Mouse (Mus musculus): ENCODE data around the gene Acad8. TPM values are rescaled to one million over a fixed set of nuclear protein-coding genes. Genes with fewer than 3 reads are reported as not detected.
A peak's percentile ranks its signal among the peaks of the same experiment; 100 is the strongest.

Gene Acad8
- 10 to 100 TPM; 32.5 to 35.1 TPM for total RNA-seq (2021)
- long read RNA-seq, experiment 1, transcript Acad8-201 (11 exons, 2,859 nt): major isoform, 44 of 85 reads
- long read RNA-seq, experiment 1, partial matches to known transcripts: 3 of 85 reads
- long read RNA-seq, experiment 1, other reads (novel, unspliced or antisense): 35 of 85 reads
- long read RNA-seq, experiment 2, transcript Acad8-207 (2 exons, 785 nt): minor isoform, 10 of 96 reads
- long read RNA-seq, experiment 2, transcript Acad8-201 (11 exons, 2,859 nt): major isoform, 69 of 96 reads
- long read RNA-seq, experiment 2, partial matches to known transcripts: 0 of 96 reads
- long read RNA-seq, experiment 2, other reads (novel, unspliced or antisense): 17 of 96 reads

DNA sequence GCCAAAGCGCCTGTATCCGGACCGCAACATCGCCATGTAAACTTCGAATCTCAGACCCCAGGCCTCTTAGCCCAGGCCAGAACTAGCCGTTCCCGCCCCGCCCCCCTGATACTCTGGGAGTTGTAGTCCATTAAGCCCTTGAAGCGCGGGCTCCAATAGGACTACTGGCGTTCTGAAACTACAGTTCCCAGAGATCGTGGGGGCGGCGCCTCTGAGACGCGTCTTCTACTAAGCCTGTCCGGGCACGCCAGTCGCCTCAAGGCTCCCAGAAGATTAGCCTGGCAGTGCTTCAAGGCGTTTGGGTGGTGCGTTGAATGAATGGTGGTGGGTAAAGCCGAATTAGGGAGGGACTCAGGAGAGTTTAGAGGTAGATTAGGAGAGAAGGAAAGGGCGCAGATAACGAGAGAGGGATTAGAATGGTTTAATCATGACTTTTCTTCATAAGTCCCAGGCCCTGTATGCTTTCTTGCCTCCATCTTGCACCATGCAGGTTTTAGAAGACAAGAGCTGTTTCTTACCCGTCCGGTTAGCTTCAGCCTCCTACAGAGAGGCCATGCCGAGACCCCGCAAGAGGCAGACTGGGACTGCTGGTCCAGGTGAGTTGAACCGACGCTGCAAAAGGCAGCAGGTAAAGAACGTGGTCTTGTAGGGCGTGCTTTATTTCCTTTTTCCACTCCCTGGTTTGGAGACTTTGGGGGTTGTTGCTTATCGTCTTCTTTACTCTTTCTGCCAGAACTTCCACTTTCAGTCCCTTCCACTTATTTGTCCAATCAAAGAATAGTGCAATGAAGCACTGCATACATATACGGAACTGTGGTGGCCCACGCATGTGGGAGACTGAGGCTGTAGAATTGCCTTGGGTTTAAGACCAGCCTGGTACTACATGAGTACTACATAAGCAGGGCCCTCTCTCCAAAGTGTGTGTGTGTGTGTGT lies at the start of gene Acad8, which contains the start of gene Thyn1:
Gene Acad8, minus strand, starts transcription at position 106 of the 935 bp plus-strand sequence.
Gene Thyn1, plus strand, starts transcription at position 250 of the 935 bp plus-strand sequence.
- intact Hi-C loops (cut with DNase I): no loop called here
- DNase-seq: peak; percentile 87 to 93

DNA sequence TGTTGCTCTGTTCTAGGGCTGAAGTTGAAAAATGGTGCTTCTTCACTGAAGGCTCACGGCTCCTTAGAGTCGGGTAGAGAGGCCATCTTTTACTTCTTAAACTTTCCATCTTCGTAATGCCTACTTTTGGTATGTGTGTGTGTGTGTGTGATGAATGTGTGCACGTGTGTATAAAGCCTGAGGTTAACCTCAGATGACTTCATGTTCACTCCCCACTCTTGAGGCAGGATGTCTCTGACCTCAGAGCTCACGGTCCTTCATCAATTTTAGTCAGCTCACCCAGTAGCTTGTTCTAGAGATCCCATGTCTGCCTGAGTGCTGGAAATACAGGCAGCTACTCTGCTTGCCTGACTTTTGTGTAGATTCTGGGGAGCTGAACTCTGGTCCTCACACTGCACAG lies 44.5 kb upstream of the Acad8 start:
- intact Hi-C loops (cut with DNase I): no loop called here
- no peak for DNase-seq

DNA sequence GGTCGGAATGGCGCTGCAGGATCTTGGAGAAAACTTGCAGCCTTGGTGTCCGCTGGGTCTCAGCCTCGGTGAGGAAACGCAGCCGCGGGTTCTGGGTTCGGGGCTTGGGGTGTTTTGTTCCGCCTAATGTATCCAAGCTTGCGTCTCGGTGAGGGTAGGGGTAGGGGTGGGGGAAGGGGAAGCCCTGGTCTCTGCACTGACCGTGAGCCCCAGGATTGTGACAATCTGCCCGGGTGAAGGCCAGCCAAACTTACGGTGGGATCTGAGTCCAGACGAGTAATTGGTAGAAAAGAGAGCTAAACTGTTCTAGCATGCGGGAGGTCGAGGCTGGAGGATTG lies 31.4 kb upstream of the Acad8 start:
- DNase-seq: no peak
- intact Hi-C loops (cut with DNase I): no loop called here

DNA sequence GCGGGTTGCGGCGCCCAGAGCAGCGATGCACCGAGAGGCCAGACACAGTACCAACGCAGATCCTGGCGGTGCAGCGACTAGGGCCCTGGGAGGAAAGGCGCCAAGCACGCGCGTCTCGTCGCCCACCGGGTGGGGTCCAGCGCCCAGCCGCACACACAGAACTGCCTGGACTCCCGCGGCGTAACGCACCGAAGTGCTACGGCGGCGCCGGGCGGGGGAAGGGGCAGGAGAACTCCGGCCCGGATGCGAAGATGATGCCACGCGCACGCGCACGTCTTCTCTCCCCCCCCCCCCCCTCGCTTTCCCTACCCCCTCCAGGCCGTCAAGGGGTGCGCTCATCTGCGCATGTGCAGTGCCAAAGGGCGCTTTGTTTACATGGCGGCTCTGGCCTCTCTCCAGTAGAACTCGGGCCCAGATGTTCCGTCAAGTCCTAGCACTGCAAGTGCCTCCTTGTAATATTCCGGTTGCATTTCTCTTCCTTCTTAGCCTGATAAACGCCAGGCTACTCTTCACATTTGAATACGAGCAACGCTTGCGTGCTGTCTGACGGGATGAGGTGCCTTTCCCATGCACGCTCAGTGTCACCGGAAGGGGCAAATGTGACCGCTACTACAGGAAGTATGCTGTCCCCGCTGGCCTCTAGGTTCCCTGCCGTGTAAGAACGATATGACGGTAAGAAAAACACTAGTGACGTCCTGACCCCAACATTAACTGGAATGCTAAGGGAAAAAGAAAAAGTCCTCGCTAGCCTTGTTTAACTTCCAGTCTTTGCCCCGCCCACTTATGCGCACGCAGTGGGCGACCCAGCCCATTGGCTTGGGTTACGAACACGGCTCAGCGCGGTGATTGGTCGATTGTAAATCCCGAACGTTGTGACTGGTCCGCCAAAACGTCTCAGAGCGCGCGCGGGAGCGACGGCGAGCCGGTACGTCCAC lies 30.7 kb upstream of the Acad8 start, which contains the start of the genes Vps26b and Ncapd3:
Gene Vps26b, minus strand, starts transcription at position 238 of the 935 bp plus-strand sequence.
Gene Ncapd3, plus strand, starts transcription at position 348 of the 935 bp plus-strand sequence.
- DNase-seq: peak; percentile 93 to 94
- intact Hi-C loops (cut with DNase I): no loop called here

DNA sequence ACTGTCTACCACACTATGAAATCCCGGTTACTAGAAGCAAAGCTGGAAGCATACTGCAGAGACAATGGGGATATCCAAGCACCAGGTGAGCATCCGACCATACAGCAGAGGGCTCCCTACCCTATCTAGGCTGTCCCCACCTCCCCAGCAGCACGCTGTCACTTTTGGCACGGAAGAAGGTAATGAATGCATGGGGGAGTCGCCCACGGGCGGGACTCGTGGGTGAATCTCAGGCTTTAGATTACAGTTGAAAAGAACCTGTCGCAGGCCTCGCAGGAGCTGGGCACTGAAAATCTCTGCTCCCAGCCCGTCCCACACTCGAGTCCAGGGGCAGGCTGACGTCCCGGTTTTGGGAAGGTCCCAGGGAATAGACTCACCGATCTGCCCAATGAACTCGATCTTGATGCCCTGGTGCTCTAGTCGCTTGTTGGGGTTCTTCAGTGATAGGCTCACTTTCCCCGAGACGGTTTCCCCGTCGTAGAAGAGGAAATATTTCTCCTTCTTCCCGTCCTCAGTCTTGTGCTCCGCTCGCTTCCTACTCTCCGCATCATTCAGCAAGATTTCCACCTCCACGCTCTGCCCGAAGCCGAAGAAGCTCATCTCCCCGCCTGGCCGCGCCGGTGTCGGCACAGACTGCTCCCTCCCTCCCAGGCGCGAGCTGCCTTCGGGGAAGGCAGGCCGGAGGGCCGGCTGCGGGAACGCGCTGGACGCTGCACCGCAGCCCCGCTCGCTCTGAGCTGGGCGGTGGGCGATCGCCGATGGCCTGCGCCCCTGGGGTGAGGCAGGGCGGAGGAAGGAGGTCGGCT lies 29.9 kb upstream of the Acad8 start:
- intact Hi-C loops (cut with DNase I): no loop called here
- peak; percentile 10 to 16 for DNase-seq

DNA sequence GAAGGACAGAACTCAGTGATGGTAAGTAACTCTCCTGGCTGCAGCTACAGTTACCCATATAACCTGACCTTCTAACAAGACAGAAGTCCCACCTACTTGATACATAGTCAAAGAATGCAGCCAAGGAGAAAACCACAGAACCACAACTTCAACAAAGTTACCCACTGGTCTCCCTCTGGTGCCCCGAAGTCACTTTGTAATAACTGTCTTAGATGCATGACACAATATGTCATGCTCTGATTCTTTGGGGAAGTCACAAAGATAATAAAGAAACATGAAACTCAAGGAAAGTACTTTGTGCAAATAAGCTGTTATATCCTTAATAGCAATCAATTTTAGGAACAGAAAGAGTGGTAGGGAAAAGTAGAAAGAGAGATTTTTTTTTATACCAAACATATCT lies 27.3 kb upstream of the Acad8 start:
- DNase-seq: no peak
- intact Hi-C loops (cut with DNase I): no loop called here

DNA sequence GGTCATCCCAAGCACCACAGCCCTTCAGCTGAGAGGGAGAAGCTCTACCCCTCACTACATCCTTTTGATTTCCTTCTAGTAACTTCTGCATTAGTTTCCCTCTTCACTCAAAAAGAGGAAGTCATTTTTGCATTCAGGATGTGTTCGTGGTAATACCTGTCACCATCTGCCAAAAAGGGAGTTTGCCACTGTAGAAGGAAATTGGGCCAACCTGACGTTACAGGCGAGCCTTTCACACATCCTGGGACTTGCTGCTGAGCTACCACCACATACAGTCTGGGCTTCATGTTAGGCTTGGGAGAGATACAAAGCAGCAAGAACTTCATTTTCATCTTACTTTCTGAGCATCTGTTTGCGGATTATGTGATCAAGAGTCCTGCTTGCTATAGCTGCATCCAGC lies 24.3 kb upstream of the Acad8 start:
- no peak for DNase-seq
- intact Hi-C loops (cut with DNase I): no loop called here

DNA sequence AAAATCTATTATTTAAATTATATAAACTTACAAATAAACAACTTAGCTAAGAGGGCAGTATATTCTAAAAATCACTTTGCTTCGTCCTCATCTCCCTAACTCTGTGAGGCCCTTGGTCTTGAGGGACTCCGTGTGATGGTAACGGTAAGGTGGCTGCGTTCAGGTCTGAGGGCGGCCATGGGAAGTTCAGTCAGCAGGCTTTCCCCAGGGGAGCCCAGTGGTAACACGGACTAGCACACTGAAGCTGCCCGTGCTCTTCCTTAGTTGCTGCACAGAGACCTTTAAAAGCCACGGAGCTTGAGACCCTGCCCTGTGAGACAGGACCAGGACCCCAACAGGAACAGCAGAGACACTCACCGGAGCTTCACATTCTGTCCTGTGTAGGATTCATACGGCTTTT lies 19.6 kb upstream of the Acad8 start:
- intact Hi-C loops (cut with DNase I): no loop called here
- DNase-seq: no peak

DNA sequence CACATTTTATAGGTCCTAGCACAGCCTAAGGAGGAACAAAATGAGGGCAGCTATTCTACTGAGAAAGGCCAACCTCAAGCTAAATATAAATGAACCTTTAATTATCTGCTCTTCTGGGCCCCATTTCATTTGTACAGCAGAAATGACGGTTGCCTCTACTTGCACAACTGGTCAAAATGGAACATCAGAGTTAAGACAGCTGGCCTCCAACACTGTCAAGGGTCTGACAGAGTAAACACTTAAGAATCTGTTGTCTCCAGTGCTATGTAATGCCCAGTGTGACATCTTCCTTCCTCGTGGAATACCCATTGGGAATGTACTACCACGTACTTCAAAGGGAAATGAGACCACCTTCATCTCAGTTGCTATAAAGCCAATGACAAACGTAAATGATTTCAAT lies 12.2 kb upstream of the Acad8 start:
- DNase-seq: no peak

DNA sequence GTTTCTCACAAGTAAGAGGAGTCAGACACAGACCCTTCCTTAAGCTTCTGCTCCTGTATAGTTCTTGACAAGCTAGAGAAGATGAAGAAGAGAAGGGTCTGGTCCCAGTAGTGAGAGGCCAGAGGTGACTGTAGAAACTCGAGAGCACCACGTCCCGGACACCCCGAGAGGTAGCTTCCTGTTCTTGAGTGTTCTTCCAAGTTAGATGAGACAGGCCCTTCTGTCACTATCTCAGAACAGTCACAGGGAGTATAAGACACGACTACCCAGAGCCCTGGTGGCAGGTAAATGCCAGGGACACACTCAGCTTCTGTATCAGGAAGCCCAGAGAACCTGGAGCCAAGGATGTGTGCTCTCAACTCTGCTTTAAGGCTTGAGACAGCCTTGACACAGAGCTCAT lies 9.9 kb upstream of the Acad8 start:
- intact Hi-C loops (cut with DNase I): no loop called here
- no peak for DNase-seq

More for the DNA sequence above, 12.2 kb upstream of the Acad8 start:
- intact Hi-C loops (cut with DNase I): no loop called here

DNA sequence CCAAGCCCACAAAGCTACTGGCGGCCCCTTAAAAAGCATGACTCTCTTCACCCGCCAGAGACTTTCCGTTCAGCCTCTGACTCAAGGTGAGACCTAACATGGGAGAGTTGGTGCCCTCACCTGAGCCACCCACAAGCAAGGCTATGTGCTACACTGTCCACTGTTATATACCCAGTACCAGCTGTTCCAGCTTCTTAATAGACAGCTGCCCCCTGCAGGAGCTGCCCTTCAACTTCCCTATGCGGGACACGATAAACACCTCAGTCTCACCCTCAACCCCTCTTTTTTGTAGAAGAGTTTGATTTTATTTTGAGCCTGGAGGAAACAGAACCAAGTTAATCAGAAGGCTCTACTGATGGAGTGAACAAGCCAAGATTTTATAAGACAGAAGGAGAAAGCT lies 7.5 kb upstream of the Acad8 start:
- intact Hi-C loops (cut with DNase I): no loop called here
- DNase-seq: no peak

DNA sequence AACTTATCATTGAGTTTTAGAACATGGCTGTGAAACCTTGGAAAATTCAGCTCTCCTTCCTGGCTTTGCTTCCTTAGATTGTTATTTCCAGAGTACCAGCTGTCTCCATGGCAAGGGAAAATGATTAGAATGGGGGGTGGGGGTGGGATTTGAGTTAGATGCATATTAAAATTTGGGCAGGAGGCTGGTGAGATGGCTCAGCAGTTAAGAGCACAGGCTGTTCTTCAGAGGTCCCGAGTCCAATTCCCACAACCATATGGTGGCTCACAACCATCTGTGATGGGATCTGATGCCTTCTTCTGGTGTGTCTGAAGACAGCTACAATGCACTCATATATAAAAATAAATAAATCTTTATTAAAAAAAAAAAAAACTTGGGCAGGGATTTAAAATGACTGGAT lies 6.6 kb upstream of the Acad8 start:
- no peak for DNase-seq
- intact Hi-C loops (cut with DNase I): no loop called here

DNA sequence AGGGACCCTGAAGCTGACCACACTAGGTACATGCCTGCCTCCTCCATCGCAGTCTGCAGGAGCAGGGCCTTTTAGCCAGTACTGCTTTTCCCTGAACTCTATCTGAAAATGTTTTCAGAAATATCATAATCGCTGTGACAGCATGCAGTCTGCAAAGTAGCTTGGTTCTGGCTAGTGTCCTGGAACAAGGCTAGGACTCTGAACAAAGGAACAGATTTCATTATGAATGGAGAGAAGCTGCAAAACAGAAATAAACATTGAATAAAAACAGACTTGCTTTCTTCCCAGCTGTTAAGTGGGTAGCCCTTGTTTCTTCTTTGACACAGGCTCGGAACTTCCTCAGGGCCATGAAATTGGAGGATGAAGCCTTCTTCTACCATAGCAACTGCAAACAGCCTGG lies 5.9 kb upstream of the Acad8 start:
- intact Hi-C loops (cut with DNase I): no loop called here
- no peak for DNase-seq

DNA sequence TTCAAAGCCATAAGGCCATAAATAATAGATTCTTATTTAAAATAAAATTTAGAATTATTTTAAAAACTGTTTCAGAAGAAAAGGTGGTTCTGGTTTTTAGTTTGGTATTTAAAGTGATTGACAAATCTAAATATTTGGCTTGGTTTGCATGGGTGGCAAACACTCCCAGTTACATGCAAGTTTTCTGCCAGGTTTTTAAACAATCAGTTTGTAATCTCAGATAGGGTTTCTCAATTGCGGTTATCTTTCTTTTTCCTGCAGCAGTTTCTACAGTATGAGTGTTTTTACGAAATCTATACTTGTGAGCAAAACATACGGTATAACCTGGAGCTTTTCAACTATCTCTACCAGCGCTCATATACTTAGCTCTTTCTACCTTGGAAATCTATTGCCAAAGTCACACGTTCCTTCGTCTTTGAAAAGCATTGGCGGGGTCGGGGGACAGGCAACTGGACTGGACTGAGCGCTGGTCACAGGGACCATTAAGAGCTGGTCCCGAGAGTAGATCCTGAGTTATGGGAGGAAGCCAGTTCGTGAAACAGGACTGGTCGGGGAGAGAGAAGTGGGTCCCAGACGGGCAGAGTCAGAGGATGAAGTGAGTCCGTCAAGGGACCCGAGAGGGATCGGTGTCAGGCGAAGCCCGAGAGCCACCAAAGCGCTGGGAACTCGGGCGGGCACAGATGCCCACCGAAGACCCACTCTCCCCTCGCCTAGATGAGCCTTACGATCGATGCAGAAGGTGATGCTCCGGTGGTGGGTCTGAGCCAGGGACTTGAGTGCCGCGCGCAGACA lies 501 bp downstream of the Acad8 start:
- intact Hi-C loops (cut with DNase I): no loop called here
- peak in 1 of 2 experiments; percentile 8 for DNase-seq

DNA sequence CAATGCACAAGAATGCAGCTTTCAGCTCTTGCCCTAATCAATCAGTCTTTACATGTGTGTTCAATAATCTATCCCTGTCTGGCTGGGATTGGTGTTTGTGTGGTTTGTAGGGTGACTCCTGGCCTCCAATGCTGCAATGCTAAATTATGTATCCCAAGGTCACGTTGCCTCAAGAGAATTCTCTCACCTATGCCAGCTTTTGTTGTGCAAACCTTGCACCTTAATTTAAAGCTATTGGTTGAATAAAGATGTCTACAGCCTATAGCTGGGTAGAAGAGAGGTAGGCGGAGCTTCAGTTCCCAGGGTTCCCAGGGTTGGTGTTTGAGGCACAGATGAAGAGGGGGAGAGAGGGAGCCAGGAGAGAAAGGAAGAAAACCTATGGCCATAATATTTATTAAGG lies 1.9 kb downstream of the Acad8 start:
- DNase-seq: no peak
- intact Hi-C loops (cut with DNase I): no loop called here

DNA sequence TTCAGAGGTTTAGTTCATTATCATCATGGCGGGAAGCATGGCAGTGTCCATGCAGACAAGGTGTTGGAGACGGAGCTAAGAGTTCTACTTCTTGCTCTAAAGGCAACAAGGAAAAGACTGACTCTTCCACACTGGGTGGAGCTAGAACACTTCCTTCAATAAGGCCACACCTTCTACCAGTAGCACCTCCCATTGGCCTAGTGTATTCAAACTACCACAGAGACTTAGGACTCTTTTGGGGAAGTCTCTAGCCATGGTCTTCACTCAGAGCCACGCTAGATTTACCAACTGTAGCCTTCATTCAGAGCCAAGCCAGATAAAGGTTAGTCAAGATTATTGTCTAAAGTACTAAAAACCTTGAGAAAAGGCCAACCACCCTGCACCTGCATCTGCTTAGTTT lies 2.3 kb downstream of the Acad8 start:
- DNase-seq: no peak
- intact Hi-C loops (cut with DNase I): no loop called here

DNA sequence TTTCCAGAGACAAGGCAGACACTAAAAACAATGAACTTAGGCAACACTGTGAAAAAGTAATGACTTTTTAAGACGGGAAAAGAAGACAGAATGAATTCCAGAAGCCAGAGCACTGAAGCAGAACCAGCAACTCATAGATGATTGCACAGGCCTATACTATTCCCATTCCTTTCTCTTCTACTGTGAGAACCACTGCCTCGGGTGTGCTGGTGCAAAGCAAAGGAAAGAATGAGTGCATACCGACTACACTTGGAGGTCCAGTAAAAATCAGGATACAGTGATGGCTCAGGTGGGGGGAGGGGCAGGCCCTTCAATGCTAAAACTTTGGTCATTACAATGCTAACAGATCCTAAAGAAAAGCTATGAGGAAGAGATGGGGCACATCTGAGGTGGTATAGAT lies 5.5 kb downstream of the Acad8 start:
- intact Hi-C loops (cut with DNase I): no loop called here
- no peak for DNase-seq

DNA sequence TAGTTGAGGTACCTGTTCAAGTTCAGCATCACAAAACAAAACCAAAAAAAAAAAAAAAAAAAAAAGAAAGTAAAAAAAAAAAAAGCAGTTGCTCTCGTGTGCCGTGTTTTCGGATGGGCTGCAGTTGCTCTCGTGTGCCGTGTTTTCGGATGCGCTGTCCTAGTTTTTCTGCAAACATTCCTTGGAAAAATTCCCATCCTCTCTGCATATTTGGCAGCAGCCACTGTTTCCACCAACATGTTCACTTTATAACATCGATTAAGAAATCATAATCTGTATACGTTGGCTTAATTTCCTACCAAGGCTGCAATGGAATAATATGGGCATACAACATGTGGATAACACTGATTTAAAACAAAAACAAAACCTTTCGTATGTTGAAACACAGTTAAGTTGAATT lies 6.2 kb downstream of the Acad8 start:
- intact Hi-C loops (cut with DNase I): no loop called here
- DNase-seq: no peak

DNA sequence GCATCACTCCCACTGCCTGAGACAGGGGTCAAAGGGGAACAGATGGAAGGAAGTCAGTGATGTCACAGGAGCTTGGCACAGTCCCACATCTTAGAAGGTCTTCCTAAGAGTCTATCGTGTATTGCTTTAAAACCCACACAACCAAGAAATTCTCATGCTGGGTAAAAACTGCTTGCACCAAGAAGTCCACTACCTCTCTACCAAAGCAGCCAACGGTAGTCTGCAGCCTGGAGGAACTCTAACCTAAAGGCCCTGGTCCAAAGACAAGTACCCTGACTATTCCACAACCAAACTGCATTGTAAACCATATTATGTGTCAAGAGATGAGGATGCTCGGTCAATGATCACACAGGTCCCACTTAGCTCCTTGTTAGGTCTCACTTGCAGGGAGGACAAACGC lies 9.2 kb downstream of the Acad8 start:
- DNase-seq: no peak
- intact Hi-C loops (cut with DNase I): no loop called here
